Mouse (Mus musculus) heart, postnatal 0 days (tissue): Measurements from ENCODE around the gene Foxe3. TPM values are rescaled to one million over a fixed set of nuclear protein-coding genes. Genes with fewer than 3 reads are reported as not detected.

Source experiments
- ATAC-seq: fragments of 200-750 bp; cut with Nextera tagmentation; 2 replicates; pipeline ENCODE4 v1.8.0; 2017; ENCODE audit warnings: low read depth, moderate number of reproducible peaks, moderate library complexity; ENCODE audit not compliant: insufficient read depth
- DNase-seq: peaks from one replicate; pipeline ENCODE4 v3.0.0-alpha.2; 2016; ENCODE audit warnings: low spot score
- H3K27ac ChIP-seq: fragments of 300-500 bp; sonication (generic); 2 replicates; pipeline ENCODE4 v1.5.1; 2014; ENCODE audit warnings: low read depth, mild to moderate bottlenecking
- H3K27me3 ChIP-seq: fragments of 300-500 bp; sonication (generic); 2 replicates; pipeline ENCODE4 v1.6.1; 2014; ENCODE audit warnings: low read length, mixed read lengths; ENCODE audit not compliant: control insufficient read depth, insufficient read depth
- H3K36me3 ChIP-seq: fragments of 300-500 bp; sonication (generic); replicated peaks from 2 replicates; pipeline ENCODE4 v1.6.1; 2014; ENCODE audit warnings: low read length, mixed read lengths; ENCODE audit not compliant: control insufficient read depth, insufficient read depth
- H3K4me1 ChIP-seq: fragments of 300-500 bp; sonication (generic); 2 replicates; pipeline ENCODE4 v1.6.1; 2014; ENCODE audit warnings: antibody characterized with exemption; ENCODE audit not compliant: control insufficient read depth, insufficient read depth
- H3K4me2 ChIP-seq: fragments of 300-500 bp; sonication (generic); 2 replicates; pipeline ENCODE4 v1.6.1; 2014; ENCODE audit warnings: low read depth, mild to moderate bottlenecking, low read length, moderate library complexity
- H3K4me3 ChIP-seq: fragments of 300-500 bp; sonication (generic); 2 replicates; pipeline ENCODE4 v1.5.1; 2014; ENCODE audit warnings: low read depth, low read length
- H3K9ac ChIP-seq: fragments of 300-500 bp; sonication (generic); replicated peaks from 2 replicates; pipeline ENCODE4 v1.6.1; 2014; ENCODE audit warnings: low read depth, low read length, mixed read lengths
- H3K9me3 ChIP-seq: fragments of 300-500 bp; sonication (generic); replicated peaks from 2 replicates; pipeline ENCODE4 v1.6.1; 2016; ENCODE audit warnings: low read length; ENCODE audit not compliant: control insufficient read depth
- CTCF ChIP-seq: IDR thresholded peaks from 2 replicates; pipeline ENCODE4 v1.5.1; 2016; ENCODE audit warnings: antibody characterized with exemption, control low read depth, low read depth
- EP300 ChIP-seq: IDR thresholded peaks from 2 replicates; pipeline ENCODE4 v1.6.1; 2016; ENCODE audit warnings: antibody characterized with exemption, low read depth
- WGBS: fragments of 180-500 bp; shearing (Covaris S2); extraction: QIAGEN DNeasy Blood & Tissue Kit; methylation state at CpG from one replicate; pipeline ENCODE4 v1.1.7; 2014; 5-methylcytosine and 5-hydroxymethylcytosine counted together
- polyA plus RNA-seq: library from polyadenylated mRNA; unstranded; fragments of >200 nt; fragmentation: Nextera tagmentation; extraction: Ambion mirVana; gene quantifications from 2 replicates; pipeline ENCODE4 v1.2.1, GENCODE M21; 2015
- total RNA-seq: library from RNA; depleted of rRNA; stranded (reverse); fragments of >200 nt; gene quantifications from 2 replicates; pipeline ENCODE4 v1.2.3, GENCODE M21; 2014; ENCODE audit warnings: low replicate concordance

The Foxe3 gene
- total and polyA plus RNA-seq, 2 experiments from 2014 or later = not detected

- no peak for TF ChIP-seq CTCF
- no peak for TF ChIP-seq EP300
- H3K9ac ChIP-seq = no peak overlapping the region
- DNase-seq = no peak
- peaks cover 99% of the 10 kb centered on the region for H3K27me3 ChIP-seq
- no peaks in the 10 kb centered on the region for H3K36me3 ChIP-seq
- peaks cover 4% of the 10 kb centered on the region; the same call in 1 of the 2 replicates for H3K9me3 ChIP-seq
- no peak overlapping the region for H3K4me3 ChIP-seq
- WGBS = 4% methylated on average over 39 of the region's 39 CpGs
- ATAC-seq = no peak
- H3K27ac ChIP-seq = no peak overlapping the region
- H3K4me1 ChIP-seq = no peaks in the 10 kb centered on the region
- no peak overlapping the region for H3K4me2 ChIP-seq
Observed at GRCm38 (mm10) chr4:114902641-114903421, 23.0 kb downstream of the Foxe3 start.

GRCm38 (mm10) chr4:114901643-114902351 is 24.0 kb downstream of the Foxe3 start:
- no peak for ATAC-seq
- TF ChIP-seq EP300 (no peak), CTCF (no peak)
- Histone ChIP-seq H3K27me3 (peaks cover 99% of the 10 kb centered on the region), H3K36me3 (no peaks in the 10 kb centered on the region), H3K4me2 (no peak overlapping the region), H3K4me1 (no peaks in the 10 kb centered on the region), H3K4me3 (no peak overlapping the region), H3K9me3 (peaks cover 4% of the 10 kb centered on the region; the same call in 1 of the 2 replicates), H3K27ac (no peak overlapping the region), H3K9ac (no peak overlapping the region)
- DNase-seq = no peak
- WGBS = 2% methylated on average over 42 of the region's 42 CpGs

GRCm38 (mm10) chr4:114900866-114901642 is 24.8 kb downstream of the Foxe3 start:
- 7% methylated on average over 33 of the region's 33 CpGs for WGBS
- H3K9ac ChIP-seq = no peak overlapping the region
- TF ChIP-seq EP300 = no peak
- no peak for TF ChIP-seq CTCF
- H3K27me3 ChIP-seq = peaks cover 96% of the 10 kb centered on the region
- no peaks in the 10 kb centered on the region for H3K4me1 ChIP-seq
- DNase-seq (no peak), ATAC-seq (no peak)
- H3K4me3 ChIP-seq = no peak overlapping the region
- H3K9me3 ChIP-seq = peaks cover 4% of the 10 kb centered on the region; the same call in 1 of the 2 replicates
- H3K27ac ChIP-seq = no peak overlapping the region
- no peaks in the 10 kb centered on the region for H3K36me3 ChIP-seq
- no peak overlapping the region for H3K4me2 ChIP-seq

- ATAC-seq (no peak), DNase-seq (no peak)
- 8% methylated on average over 3 of the region's 3 CpGs for WGBS
- Histone ChIP-seq H3K4me3 (no peak overlapping the region), H3K4me1 (no peaks in the 10 kb centered on the region), H3K9ac (no peak overlapping the region), H3K4me2 (no peak overlapping the region), H3K36me3 (no peaks in the 10 kb centered on the region), H3K27me3 (peaks cover 94% of the 10 kb centered on the region), H3K27ac (no peak overlapping the region), H3K9me3 (no peaks in the 10 kb centered on the region)
- TF ChIP-seq EP300 = no peak
- no peak for TF ChIP-seq CTCF
Observed at GRCm38 (mm10) chr4:114899885-114900284, 25.9 kb downstream of the Foxe3 start.

- WGBS = 6% methylated on average over 4 of the region's 4 CpGs
- Histone ChIP-seq H3K4me3 (no peak overlapping the region), H3K4me1 (no peaks in the 10 kb centered on the region), H3K27ac (no peak overlapping the region), H3K9me3 (no peaks in the 10 kb centered on the region), H3K36me3 (no peaks in the 10 kb centered on the region), H3K27me3 (peaks cover 78% of the 10 kb centered on the region), H3K4me2 (no peak overlapping the region), H3K9ac (no peak overlapping the region)
- DNase-seq (no peak), ATAC-seq (no peak)
- peak; percentile 38 for TF ChIP-seq CTCF
- no peak for TF ChIP-seq EP300
Observed at GRCm38 (mm10) chr4:114897853-114898252, 28.0 kb downstream of the Foxe3 start.
